Mouse (Mus musculus): ENCODE results near the gene Heatr9.
A peak's percentile ranks its signal among the peaks of the same experiment; 100 is the strongest.
"Not testable (repeated sequence)": the region's sequence is repeated elsewhere in the genome, so short reads cannot be mapped to it uniquely, and the experiment has no call there.

Gene Heatr9

GRCm38 (mm10) chr11:83522075-83522474, at the start of gene Heatr9:
TSS of gene Heatr9 (minus strand) at chr11:83522175.
- no peak for DNase-seq

DNA sequence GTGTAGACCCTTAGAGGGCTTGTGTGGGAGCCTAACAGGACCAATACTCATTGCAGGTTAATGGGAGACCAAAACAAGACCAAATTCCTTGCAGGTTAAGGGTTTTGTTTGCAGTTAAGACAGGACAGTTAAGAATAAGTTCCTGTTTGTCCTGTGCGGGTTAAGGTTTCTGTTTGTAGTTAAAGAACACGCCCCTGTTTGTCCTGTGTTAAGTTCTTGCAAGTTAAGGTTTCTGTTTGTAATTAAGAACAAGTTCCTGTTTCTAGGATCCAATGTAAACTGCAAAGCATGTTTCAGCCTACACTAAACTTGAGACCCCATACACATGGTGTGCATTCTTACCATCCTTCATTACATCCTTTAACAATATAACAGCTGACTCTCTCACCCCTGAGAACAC, 48.2 kb upstream of the Heatr9 start:
- DNase-seq: no peak

DNA sequence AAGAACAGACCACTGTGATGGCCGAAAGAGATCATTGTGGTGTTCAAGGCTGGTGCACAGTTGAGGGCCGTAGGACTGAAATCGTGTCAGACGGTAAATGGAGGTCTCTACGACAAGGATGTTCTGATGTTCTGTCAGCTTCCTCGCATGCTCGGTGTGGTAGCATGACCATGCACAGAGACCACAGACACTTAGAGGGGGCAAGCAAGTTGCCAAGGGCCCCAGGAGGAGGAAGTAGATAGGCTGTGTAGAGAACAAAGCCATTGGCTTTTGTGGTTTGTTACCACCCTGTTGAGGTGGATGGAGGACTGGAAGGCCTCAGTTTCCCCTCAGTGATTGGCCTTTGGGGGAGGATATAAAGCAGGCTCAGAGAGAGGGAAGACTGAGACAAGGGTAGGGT, 47.3 kb upstream of the Heatr9 start:
- DNase-seq: no peak

DNA sequence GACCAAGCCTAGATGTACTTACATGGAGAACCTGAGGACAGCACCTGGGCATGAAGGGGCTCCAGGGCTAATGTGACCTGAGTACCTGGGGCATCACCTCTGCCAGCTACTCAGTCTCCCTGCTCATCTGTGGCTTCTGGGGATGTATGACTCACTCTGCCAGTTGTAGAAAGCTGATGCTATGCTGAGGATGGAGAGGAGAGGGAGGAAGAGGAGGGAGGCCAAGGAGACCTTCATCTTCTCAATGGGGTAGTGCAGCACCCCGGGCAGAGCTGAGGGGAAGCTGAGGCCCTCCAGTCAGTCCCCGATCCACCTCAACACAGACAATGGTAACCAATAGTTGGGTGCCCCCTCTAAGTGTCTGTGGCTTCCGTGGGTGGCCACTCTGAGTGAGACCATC, 46.8 kb upstream of the Heatr9 start:
- DNase-seq: no peak

- DNase-seq: no peak
Measured at GRCm38 (mm10) chr11:83568061-83568460, 46.1 kb upstream of the Heatr9 start.

GRCm38 (mm10) chr11:83567311-83567710, 45.3 kb upstream of the Heatr9 start:
- DNase-seq: no peak

GRCm38 (mm10) chr11:83566617-83567016, 44.6 kb upstream of the Heatr9 start:
- no peak for DNase-seq

DNA sequence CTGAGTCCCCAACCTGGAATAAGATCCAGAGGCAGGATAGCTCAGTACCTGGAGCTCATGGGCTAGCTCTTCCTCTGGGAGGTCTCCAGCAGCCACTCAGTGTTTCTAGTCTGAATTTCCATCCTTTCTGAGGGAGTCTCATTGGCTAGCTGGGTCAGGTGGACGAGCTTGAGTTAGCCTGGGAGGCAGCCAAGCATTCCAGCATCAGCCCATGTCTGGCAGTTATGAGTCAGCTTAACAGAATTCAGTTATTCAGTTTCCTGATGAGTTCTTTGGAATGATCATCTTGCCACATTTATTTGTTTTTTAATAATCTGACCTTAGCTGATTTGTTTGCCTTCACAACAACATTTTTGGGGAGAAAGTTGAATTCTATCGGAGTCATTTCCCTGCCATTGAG, 41.8 kb upstream of the Heatr9 start:
- no peak for DNase-seq

DNA sequence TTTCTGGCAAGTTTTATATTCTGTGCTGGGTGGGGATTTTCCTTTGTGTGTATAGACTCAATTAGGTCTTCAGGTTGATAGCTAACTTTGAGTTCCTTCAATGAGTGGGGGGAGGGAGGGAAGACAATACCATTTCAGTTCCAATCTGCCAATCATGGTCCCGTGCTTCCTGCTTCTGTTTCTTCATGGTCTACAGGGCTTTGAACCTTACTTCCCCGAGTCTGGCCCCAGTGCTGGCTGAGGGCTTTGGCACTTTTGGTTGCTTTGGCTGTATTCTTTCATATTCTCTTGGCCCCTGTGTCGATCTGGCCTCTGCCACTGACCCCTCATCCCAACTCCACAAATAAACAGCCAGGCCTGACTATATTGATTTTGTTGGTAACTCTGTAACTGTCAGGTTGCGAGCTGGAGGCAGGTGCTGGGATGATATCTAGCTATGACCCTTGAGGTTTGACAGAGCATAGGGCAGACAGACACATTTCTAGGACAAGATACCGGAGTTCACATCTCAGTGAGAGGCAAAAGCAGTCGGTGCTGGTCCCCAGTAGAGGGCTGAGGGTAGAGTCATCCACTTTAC, 40.4 kb upstream of the Heatr9 start:
- no peak for DNase-seq

DNA sequence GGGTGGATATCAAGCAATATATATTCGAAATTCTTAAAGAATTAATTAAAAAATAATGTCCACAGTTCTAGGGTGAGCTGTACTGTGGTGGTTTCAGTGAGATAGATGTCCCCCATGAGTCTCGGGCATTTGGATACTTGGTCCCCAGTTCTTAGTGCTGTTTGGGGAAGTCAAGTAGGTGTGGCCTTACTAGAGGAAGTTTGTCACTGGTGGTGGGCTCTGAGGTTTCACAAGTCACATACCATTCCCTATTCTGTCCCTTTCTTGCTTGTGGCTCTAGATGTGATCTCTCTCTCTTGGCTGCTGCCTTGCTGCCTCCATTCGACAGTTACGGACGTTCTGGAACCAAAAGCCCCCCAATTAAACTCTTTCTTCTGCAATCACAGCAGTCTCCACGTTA, 38.4 kb upstream of the Heatr9 start:
- DNase-seq: no peak

- no peak for DNase-seq
Measured at GRCm38 (mm10) chr11:83557074-83557473, 35.1 kb upstream of the Heatr9 start.

GRCm38 (mm10) chr11:83556085-83556781, 34.3 kb upstream of the Heatr9 start:
- DNase-seq: peak; percentile 4 to 7

DNA sequence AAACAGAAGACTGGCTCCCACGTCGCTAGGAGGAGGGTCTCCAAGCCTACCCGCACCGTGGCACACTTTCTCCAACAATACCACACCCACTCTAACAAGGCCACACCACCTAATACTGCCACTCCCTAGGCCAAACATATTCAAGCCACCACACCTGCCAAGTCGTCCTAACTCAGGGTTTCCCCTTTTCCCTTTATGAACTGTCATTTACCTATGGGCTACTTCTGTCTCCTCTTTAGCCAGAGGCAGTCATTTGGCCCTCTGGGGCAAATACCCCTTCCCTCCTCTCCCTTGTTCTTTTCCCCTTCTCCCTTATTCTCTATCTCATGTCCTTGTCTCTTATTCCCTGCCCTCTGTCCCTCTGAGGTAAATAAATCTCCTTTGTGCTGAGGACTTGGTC, 29.7 kb upstream of the Heatr9 start:
- DNase-seq: no peak

- DNase-seq: not testable (repeated sequence)
Measured at GRCm38 (mm10) chr11:83551037-83551436, 29.1 kb upstream of the Heatr9 start.

DNA sequence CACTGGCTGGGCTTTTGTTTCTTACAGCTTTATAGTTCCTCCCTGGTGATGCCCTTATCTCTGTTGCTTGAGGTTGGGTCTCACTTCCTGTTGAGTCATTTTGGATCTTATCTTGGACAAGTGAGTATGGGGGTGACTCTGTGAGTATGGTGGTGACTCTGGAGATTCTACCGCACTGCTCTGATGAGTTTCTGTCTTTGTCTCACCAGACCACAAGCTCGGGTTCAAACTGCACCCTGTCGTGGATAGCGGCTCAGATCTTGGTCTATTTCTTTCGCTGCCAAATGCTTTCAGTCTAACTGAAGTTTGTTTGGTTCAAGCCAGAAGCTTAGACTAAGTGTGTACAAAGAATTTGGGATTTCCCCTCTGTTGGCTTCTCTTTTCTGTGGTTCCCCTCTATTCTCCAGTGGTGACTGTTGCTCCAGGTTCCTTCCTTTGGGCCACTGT, 28.2 kb upstream of the Heatr9 start:
- no peak for DNase-seq

- DNase-seq: no peak
Measured at GRCm38 (mm10) chr11:83544214-83544613, 22.2 kb upstream of the Heatr9 start.

DNA sequence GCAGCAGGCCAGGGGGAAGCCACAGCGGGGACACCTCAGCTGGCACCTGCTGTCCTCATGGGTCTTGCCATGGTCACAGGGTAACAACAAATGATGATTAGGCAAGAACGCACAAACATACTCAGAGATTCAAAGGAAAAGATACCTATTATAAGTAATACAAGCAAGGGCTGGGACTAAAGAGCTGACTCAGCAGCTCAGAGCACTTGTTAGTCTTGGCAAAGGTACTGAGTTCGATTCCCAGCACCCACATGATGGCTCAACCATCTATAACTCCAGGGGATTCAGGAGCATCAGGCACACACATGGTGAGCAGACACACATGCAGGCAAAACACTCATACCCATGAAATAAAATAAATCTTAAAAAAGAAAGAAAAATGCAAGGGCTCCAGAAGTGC, 19.4 kb upstream of the Heatr9 start:
- no peak for DNase-seq

DNA sequence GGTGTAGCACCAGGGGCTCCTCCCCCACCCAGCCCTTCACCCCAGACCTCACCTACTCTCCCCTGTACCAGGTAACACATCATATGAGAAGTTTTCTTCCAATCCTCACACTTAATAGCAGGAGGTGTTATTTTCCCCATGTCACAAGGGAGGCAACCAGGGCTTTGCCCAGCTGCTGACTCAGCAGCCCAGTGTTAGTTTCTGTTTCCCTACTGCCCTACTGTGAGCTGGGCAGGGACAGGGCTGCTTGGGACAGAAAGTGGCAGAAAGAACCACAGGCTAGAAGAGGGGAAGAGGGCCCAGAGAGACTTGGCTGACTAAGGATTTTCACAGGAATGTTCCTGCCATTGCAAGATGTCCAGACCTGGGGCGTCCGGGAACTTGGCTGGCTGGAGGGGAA, 19.0 kb upstream of the Heatr9 start:
- DNase-seq: no peak

- no peak for DNase-seq
Measured at GRCm38 (mm10) chr11:83538705-83539314, 16.8 kb upstream of the Heatr9 start.

GRCm38 (mm10) chr11:83536831-83537230, 14.9 kb upstream of the Heatr9 start:
- DNase-seq: no peak

GRCm38 (mm10) chr11:83534609-83535423, 12.8 kb upstream of the Heatr9 start:
- peak; percentile 29 to 37 for DNase-seq

GRCm38 (mm10) chr11:83534143-83534542, 12.2 kb upstream of the Heatr9 start:
- no peak for DNase-seq

- no peak for DNase-seq
Measured at GRCm38 (mm10) chr11:83533192-83533591, 11.2 kb upstream of the Heatr9 start.

- DNase-seq: no peak
Measured at GRCm38 (mm10) chr11:83530360-83530759, 8.4 kb upstream of the Heatr9 start, which contains the start of gene Ccl5. TSS of gene Ccl5 (minus strand) at chr11:83530518.

All from cerebellum, adult 18-20 months (tissue).